Mouse (Mus musculus) heart, postnatal 0 days (tissue): ENCODE measurements around the gene Hnrnpab.

ENCODE experiments used
- CTCF ChIP-seq: IDR thresholded peaks from 2 replicates; pipeline ENCODE4 v1.5.1; 2016; ENCODE audit warnings: antibody characterized with exemption, control low read depth, low read depth
- EP300 ChIP-seq: IDR thresholded peaks from 2 replicates; pipeline ENCODE4 v1.6.1; 2016; ENCODE audit warnings: antibody characterized with exemption, low read depth

- no peak for TF ChIP-seq CTCF
- no peak for TF ChIP-seq EP300
Measured at GRCm38 (mm10) chr11:51629651-51630314, 23.1 kb upstream of the Hnrnpab start.
